Mouse (Mus musculus) spleen, adult 2 months (tissue): ENCODE data around the gene Cbx1. TPM values are rescaled to one million over a fixed set of nuclear protein-coding genes. Genes with fewer than 3 reads are reported as not detected.

Experiments used
- DNase-seq, 2 experiments: peaks; one replicate each; pipeline versions ENCODE4 v3.0.0 to v3.0.0-alpha.2; 2012 to 2021; ENCODE audit warnings: low spot score in 2 of 2, low read depth in 1 of 2
- H3K27ac ChIP-seq: fragments of 200-500 bp; 2 replicates; pipeline ENCODE4 v1.5.1; 2012; ENCODE audit warnings: low read length, inconsistent platforms; ENCODE audit not compliant: insufficient read depth
- H3K27me3 ChIP-seq: fragments of 200-500 bp; 2 replicates; pipeline ENCODE4 v1.6.1; 2012; ENCODE audit warnings: mild to moderate bottlenecking, moderate library complexity, low read length, inconsistent platforms; ENCODE audit not compliant: control insufficient read depth, insufficient read depth
- H3K36me3 ChIP-seq: fragments of 200-500 bp; 2 replicates; pipeline ENCODE4 v1.6.1; 2012; ENCODE audit warnings: mild to moderate bottlenecking, low read length, inconsistent platforms; ENCODE audit not compliant: control insufficient read depth, insufficient read depth
- H3K4me1 ChIP-seq: fragments of 200-500 bp; 2 replicates; pipeline ENCODE4 v1.6.1; 2011; ENCODE audit warnings: inconsistent platforms; ENCODE audit not compliant: control insufficient read depth, insufficient read depth, insufficient read length
- H3K4me3 ChIP-seq: fragments of 200-500 bp; 2 replicates; pipeline ENCODE4 v1.5.1; 2011; ENCODE audit warnings: mild to moderate bottlenecking, inconsistent platforms; ENCODE audit not compliant: insufficient read depth, insufficient read length; ENCODE audit errors: extremely low read depth
- CTCF ChIP-seq: fragments of 200-500 bp; IDR thresholded peaks from 2 replicates; pipeline ENCODE4 v1.5.1; 2011; ENCODE audit warnings: mild to moderate bottlenecking, inconsistent platforms; ENCODE audit not compliant: insufficient read depth, insufficient read length, insufficient replicate concordance; ENCODE audit errors: extremely low read depth
- POLR2A ChIP-seq: fragments of 200-500 bp; IDR thresholded peaks from 2 replicates; pipeline ENCODE4 v1.6.1; 2011; ENCODE audit warnings: low read depth, low read length, inconsistent platforms
- WGBS: fragments of 180-500 bp; shearing (Covaris S2); methylation state at CpG from one replicate; pipeline ENCODE4 v1.1.7; 2018; 5-methylcytosine and 5-hydroxymethylcytosine counted together
- polyA plus RNA-seq: library from polyadenylated mRNA; depleted of rRNA; stranded (reverse); fragments of >200 nt; gene quantifications from 2 replicates; pipeline ENCODE4 v1.2.3, GENCODE M21; 2012

Gene Cbx1
- polyA plus RNA-seq, 1 experiment = 13.9 TPM

- Histone ChIP-seq H3K4me1 (peaks cover 2% of the 10 kb centered on the region; the same call in 1 of the 2 replicates), H3K36me3 (no peaks in the 10 kb centered on the region), H3K27ac (no peak overlapping the region), H3K4me3 (no peak overlapping the region), H3K27me3 (no peaks in the 10 kb centered on the region)
- WGBS = 88% methylated on average over 2 of the region's 2 CpGs
- no peak for DNase-seq
- TF ChIP-seq POLR2A = no peak
- no peak for TF ChIP-seq CTCF
Measured at GRCm38 (mm10) chr11:96755298-96755697, 33.6 kb upstream of the Cbx1 start.

DNA sequence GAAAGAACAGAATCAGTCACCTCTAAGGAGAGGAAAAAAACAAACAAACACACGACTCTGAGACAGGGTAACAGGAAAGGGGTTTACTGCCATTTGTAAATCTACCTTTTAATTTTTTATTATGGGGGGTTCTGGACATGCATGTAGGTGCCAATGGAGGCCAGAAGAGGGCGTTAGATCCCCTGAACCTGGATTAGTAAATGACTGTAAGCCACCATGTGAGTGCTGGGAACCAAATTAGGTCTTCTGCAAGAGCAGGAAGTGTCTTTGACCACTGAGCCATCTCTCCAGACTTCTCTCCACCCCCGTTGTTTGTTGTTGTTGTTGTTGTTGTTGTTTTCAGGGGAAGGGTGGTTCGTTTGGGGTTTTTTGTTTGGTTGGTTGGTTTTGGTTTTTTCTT is 31.5 kb upstream of the Cbx1 start:
- no peaks in the 10 kb centered on the region for H3K36me3 ChIP-seq
- H3K4me1 ChIP-seq = peaks cover 2% of the 10 kb centered on the region; the same call in 1 of the 2 replicates
- no peak overlapping the region for H3K4me3 ChIP-seq
- 62% methylated on average over 4 of the region's 4 CpGs for WGBS
- H3K27me3 ChIP-seq = no peaks in the 10 kb centered on the region
- TF ChIP-seq CTCF (no peak), POLR2A (no peak)
- no peak overlapping the region for H3K27ac ChIP-seq
- DNase-seq = no peak

DNA sequence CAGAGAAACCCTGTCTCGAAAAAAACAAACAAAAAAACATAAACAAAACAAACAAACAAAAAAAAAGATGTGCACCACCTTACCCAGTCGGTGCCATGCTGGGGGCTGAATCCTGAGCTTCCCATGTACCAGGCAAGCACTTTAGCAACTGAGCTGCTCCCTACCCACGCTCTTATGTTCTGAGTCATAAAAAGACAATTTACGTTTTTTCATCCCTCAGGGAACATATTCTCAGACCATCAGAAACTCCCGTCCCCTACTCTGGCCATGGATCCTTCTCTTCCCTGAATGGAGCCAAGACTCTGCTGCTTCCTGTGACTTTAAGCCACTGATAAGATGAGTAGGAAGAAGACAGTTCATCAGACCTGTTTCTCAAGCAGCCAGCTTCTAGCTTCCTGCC is 30.5 kb upstream of the Cbx1 start:
- 71% methylated on average over 5 of the region's 5 CpGs for WGBS
- Histone ChIP-seq H3K4me1 (peaks cover 2% of the 10 kb centered on the region; the same call in 1 of the 2 replicates), H3K4me3 (no peak overlapping the region), H3K27me3 (no peaks in the 10 kb centered on the region), H3K27ac (no peak overlapping the region), H3K36me3 (no peaks in the 10 kb centered on the region)
- no peak for TF ChIP-seq POLR2A
- no peak for DNase-seq

GRCm38 (mm10) chr11:96760042-96760441 is 28.9 kb upstream of the Cbx1 start:
- no peak for TF ChIP-seq POLR2A
- peak; percentile 58; the same call in 1 of the 2 replicates for TF ChIP-seq CTCF
- Histone ChIP-seq H3K27ac (no peak overlapping the region), H3K36me3 (peaks cover 2% of the 10 kb centered on the region; the same call in 1 of the 2 replicates), H3K27me3 (no peaks in the 10 kb centered on the region), H3K4me3 (no peak overlapping the region), H3K4me1 (peaks cover 2% of the 10 kb centered on the region; the same call in 1 of the 2 replicates)
- DNase-seq = peak; percentile 47 to 63
- 40% methylated on average over 3 of the region's 3 CpGs for WGBS

DNA sequence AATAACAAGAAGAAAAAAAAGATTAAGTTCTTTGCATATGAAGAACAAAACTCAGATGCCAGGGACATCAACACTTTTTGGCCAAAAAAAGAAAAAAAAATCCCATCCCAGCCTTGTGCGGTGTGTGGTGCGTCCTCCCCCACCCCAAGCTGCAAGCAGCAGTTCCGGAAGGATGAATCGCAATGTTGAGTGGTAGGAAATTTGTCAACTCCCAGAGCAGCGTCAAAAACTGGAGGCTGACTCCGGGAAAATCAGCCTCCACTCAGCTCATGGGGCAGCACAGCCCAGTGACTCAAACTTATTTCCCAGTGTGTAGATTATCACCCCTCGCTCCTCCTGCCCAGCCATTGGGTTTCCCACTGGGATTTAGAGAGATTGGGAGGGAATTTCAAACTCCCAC is 26.9 kb upstream of the Cbx1 start:
- WGBS = 85% methylated on average over 7 of the region's 7 CpGs
- Histone ChIP-seq H3K27ac (no peak overlapping the region), H3K4me1 (peaks cover 11% of the 10 kb centered on the region; the same call in 1 of the 2 replicates), H3K27me3 (no peaks in the 10 kb centered on the region), H3K4me3 (no peak overlapping the region), H3K36me3 (peaks cover 2% of the 10 kb centered on the region; the same call in 1 of the 2 replicates)
- TF ChIP-seq CTCF (no peak), POLR2A (no peak)
- no peak for DNase-seq

GRCm38 (mm10) chr11:96762742-96763470 is 26.0 kb upstream of the Cbx1 start:
- Histone ChIP-seq H3K4me3 (no peak overlapping the region), H3K36me3 (peaks cover 2% of the 10 kb centered on the region; the same call in 1 of the 2 replicates), H3K4me1 (peaks cover 11% of the 10 kb centered on the region; the same call in 1 of the 2 replicates), H3K27me3 (no peaks in the 10 kb centered on the region), H3K27ac (no peak overlapping the region)
- WGBS = 87% methylated on average over 15 of the region's 15 CpGs
- TF ChIP-seq POLR2A (no peak), CTCF (no peak)
- DNase-seq = no peak
